Mouse (Mus musculus) megakaryocyte, embryonic 14.5 days (primary cell): ENCODE measurements around the gene Gpc6.

Experiments
- FLI1 ChIP-seq: IDR thresholded peaks from 2 replicates; pipeline ENCODE4 v1.6.1; 2012; ENCODE audit warnings: low read length, inconsistent platforms, mixed read lengths
- GATA1 ChIP-seq: IDR thresholded peaks from 3 replicates; pipeline ENCODE4 v1.6.1; 2012; ENCODE audit warnings: mixed read lengths, low read length, inconsistent platforms, borderline replicate concordance

GRCm38 (mm10) chr14:116943751-116944150 lies 18.6 kb downstream of the Gpc6 start:
- no peak for TF ChIP-seq GATA1
- no peak for TF ChIP-seq FLI1
